Mouse (Mus musculus) retina, adult 2 months (tissue): ENCODE data around the gene Olfr1328.
"Not testable (repeated sequence)": the region's sequence is repeated elsewhere in the genome, so short reads cannot be mapped to it uniquely, and the experiment has no call there.

Experiments used
- DNase-seq: peaks from one replicate; pipeline ENCODE4 v3.0.0-alpha.2; 2012; ENCODE audit warnings: low read depth, low spot score

The Olfr1328 gene

DNA sequence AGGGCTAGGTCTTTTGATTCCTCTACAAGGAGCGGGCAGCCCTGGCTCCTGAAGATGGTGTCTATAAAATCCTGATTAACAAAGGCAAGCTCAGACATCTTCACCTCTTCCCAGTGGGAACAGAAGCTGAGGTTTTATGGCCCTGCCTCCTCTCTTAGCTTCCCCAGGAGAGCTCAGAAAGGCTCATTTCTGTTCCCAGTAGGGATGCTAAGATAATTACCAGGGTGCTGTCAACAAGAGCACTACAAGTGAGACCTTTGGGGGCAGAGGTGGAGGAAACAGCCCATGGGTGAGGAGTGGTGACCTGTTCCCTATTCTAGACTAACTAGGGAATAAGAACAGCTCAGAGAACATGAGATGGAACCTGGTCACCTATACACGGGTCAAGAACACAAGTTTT is at the start of gene Olfr1328:
Gene Olfr1328, minus strand, starts transcription at position 101 of the 400 bp plus-strand sequence.
- DNase-seq, result no peak

DNA sequence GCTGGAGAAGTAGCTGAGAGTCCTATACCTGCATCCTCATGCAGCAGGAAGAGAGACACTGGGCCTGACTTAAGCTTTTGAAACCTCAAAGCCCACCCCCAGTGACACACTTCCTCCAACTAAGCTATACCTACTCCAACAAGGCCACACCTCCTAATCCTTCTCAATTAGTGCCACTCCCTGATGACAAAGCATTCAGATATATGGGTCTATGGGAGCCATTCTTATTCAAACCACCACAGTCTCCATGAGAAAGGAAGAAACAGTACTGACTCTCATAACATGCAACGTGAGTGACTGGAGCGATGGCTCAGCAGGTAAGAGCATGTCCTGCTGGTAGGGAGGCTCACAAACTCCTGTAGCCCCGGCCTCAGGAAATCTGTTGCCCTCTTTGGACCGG is 46.9 kb upstream of the Olfr1328 start:
- DNase-seq, result no peak

DNA sequence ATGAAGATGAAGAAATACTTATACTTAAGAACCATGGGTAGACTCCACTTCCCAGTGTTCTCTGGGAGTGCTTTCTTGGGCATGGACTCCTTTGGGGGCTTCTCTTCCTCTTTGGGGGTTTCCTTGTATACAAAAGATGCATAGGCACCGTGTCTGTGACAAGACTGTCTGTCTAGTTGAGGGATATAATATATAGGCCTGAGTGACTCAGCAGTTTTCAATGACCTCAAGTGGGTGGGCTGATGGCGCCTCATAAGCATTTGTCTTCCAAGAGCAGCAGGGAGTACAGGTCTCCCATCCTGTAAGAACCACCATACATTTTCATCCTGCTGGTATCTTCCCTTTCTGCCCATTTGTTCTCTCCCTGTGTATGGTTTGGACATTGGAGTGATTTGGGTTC is 34.9 kb upstream of the Olfr1328 start:
- no peak for DNase-seq

DNA sequence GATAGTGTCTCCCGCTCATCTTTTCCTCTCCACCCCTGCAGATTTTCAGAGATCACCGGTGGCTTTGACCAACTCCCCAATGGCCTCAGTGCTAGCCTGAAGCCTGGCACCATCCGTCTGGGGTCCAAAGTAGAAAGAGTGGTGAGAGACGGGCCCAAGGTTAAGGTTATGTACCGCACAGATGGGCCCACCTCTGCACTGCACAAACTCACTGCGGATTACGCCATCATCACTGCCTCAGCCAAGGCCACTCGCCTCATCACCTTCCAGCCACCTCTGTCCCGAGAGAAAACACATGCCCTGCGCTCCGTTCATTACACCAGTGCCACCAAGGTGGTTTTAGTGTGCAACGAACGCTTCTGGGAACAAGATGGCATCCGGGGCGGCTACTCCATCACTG is 29.3 kb upstream of the Olfr1328 start:
- no peak for DNase-seq

DNA sequence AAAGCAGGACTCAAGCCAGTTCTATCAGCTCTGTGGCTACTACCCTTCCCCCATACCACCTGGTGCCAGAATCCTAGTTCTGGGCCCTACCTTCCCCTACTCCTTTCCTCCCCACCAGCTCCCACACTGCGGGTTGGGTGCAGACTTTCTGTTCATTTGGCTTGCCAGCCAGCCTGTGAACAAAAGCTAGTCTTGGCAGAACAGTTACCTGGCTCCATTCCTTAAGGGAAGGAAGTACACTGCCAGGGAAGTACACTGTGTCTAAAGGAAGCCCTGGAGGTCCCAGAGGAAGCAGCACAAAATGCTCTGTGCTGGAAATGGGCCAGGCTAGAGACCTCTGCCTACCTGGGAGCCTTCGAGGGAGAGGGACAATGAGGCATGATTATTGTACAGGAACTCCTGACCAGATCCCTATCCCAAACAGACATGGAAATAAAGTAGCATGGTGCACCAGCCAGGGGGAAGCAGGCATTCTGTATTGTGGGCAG is 22.8 kb upstream of the Olfr1328 start, which contains the start of gene Lao1:
Gene Lao1, plus strand, starts transcription at position 438 of the 488 bp plus-strand sequence.
- DNase-seq, result no peak

DNA sequence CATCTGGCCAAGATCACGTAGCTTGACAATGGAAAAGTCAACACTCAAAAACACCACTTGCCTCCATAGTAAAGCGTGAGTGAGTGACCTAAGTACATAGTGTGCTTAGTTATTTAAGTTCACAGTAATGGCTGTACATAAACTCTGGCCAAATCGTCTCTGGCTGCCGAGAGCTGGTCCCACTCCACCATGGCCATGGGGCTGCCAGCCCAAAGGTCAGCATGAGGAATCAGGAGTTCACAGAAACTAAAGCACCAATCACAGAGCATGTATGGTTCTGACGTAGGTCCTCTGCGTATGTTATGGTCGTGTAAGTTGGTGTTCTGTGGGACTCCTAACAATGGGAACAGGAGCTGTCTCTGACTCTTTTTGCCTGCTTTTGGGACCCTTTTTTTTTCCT is 20.4 kb upstream of the Olfr1328 start:
- no peak for DNase-seq

DNA sequence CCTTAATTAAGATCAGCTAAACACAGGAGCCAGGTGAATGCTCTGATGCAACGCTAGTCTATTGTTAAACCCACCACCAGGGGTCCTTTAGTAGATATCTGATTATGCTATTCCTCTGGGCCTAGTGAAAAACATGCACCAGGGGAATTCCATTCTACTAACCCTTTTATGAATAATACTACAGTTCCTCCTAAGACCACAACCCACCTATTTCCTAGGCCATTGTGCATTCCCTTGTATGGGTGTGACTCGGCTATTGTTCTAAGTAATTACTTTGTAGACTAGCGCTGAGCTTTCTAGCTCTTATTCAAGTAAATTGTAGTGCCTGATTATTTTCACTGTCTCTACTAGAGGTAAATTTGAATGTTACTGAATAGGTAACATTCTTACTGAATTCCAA is 7.1 kb downstream of the Olfr1328 start:
- not testable (repeated sequence) for DNase-seq

DNA sequence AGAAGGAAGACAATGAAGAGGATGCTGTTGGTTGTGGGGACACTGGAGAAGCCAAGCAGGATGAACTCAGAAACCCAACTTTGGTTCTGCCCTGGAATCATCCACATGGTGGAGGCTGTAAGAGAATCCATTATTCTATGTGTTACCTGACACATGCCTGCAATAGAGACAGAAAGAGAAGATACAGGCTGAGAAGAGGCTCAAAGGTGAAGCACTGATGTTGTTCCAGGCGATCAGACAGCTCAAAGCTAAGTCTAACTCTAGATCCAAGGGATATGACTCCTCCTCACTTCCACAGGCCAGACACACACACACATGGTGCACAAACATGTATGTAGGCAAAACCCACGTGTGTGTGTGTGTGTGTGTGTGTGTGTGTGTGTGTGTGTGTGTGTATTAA is 21.0 kb downstream of the Olfr1328 start, which contains the start of gene Olfr1329:
Gene Olfr1329, minus strand, starts transcription at position 101 of the 400 bp plus-strand sequence.
- not testable (repeated sequence) for DNase-seq

DNA sequence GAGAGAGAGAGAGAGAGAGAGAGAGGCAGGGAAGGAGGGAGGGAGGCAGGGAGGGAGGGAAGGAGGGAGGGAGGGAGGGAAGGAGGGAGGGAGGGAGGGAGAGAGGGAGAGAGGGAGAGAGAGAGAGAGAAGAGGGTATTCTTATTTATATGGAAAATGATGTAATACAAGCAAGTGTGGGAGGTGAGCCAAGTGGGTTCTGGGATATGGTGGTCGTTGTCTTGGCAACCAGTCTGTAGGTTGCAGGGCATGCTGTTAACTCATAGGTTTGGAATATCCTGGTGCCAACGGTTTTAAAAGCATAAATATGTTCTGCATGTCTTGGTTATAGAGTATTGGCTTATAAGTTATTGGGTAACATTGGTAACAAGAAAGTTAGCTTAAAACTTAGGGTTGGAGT is 36.4 kb downstream of the Olfr1328 start:
- DNase-seq, result no peak

DNA sequence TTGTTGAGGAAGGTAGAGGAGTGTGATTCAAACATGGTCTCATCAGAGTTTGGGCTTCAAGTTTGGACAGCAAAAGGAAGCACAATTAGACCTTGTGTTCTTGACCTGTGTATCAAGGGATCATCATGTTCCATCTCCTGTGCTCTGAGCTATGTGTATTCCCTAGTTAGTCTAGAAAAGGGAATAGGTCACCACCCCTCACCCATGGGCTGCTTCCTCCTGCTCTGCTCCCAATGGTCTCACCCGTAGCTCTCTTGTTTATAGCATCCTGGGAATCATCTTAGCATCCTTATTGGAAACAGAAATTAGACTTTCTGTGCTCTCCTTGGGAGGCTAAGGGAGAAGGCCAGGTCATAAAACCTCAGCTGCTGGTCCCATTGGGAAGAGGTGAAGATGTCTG is 50.1 kb downstream of the Olfr1328 start, which contains the start of gene Olfr1330:
Gene Olfr1330, plus strand, starts transcription at position 301 of the 400 bp plus-strand sequence.
- DNase-seq, result no peak
